Mouse (Mus musculus) layer of hippocampus, postnatal 25 days (tissue): Measurements from ENCODE around the gene BC107364. TPM values are rescaled to one million over a fixed set of nuclear protein-coding genes. Genes with fewer than 3 reads are reported as not detected.
A peak's percentile ranks its signal among the peaks of the same experiment; 100 is the strongest.
"Not testable (repeated sequence)": the region's sequence is repeated elsewhere in the genome, so short reads cannot be mapped to it uniquely, and the experiment has no call there.

ENCODE experiments used
- DNase-seq, 2 experiments: peaks; one replicate each; pipeline ENCODE4 v3.0.0; 2022; ENCODE audit warnings: mixed read lengths in 2 of 2, low spot score in 1 of 2; ENCODE audit errors: extremely low spot score in 1 of 2
- total RNA-seq, 2 experiments: library from RNA; stranded (reverse); gene quantifications; 2 replicates each; pipeline ENCODE4 v1.2.3; 2021

The BC107364 gene
- not detected for total RNA-seq

GRCm38 (mm10) chr3:96452262-96452661 is at the start of gene BC107364:
TSS of gene BC107364 (minus strand) at chr3:96452306.
- DNase-seq = not testable (repeated sequence)

GRCm38 (mm10) chr3:96501391-96502115 is 49.4 kb upstream of the BC107364 start:
- peak; percentile 94 to 96 for DNase-seq

- peak; percentile 75 to 91 for DNase-seq
Measured at GRCm38 (mm10) chr3:96500691-96501265, 48.7 kb upstream of the BC107364 start.

- DNase-seq = peak; percentile 97
Measured at GRCm38 (mm10) chr3:96500289-96500621, 48.1 kb upstream of the BC107364 start.

GRCm38 (mm10) chr3:96499481-96500288 is 47.6 kb upstream of the BC107364 start:
- DNase-seq = peak; percentile 73 to 78

- no peak for DNase-seq
Measured at GRCm38 (mm10) chr3:96498476-96499245, 46.6 kb upstream of the BC107364 start.

- peak; percentile 81 to 88 for DNase-seq
Measured at GRCm38 (mm10) chr3:96497451-96498028, 45.4 kb upstream of the BC107364 start.

- DNase-seq = not testable (repeated sequence)
Measured at GRCm38 (mm10) chr3:96496620-96497275, 44.6 kb upstream of the BC107364 start.

GRCm38 (mm10) chr3:96496216-96496615 is 44.1 kb upstream of the BC107364 start:
- no peak for DNase-seq

- no peak for DNase-seq
Measured at GRCm38 (mm10) chr3:96495490-96496210, 43.5 kb upstream of the BC107364 start.

- no peak for DNase-seq
Measured at GRCm38 (mm10) chr3:96494912-96495311, 42.8 kb upstream of the BC107364 start.

- DNase-seq = not testable (repeated sequence)
Measured at GRCm38 (mm10) chr3:96494456-96494855, 42.4 kb upstream of the BC107364 start.

- not testable (repeated sequence) for DNase-seq
Measured at GRCm38 (mm10) chr3:96489636-96490035, 37.5 kb upstream of the BC107364 start.

- DNase-seq = not testable (repeated sequence)
Measured at GRCm38 (mm10) chr3:96488907-96489629, 37.0 kb upstream of the BC107364 start.

GRCm38 (mm10) chr3:96488290-96488906 is 36.3 kb upstream of the BC107364 start:
- not testable (repeated sequence) for DNase-seq

GRCm38 (mm10) chr3:96487596-96488289 is 35.6 kb upstream of the BC107364 start:
- peak in 1 of 2 experiments; percentile 31 for DNase-seq
